Mouse (Mus musculus): ENCODE results near the gene Tmem132a. TPM values are rescaled to one million over a fixed set of nuclear protein-coding genes. Genes with fewer than 3 reads are reported as not detected.

The Tmem132a gene
- total and polyA plus RNA-seq, 3 experiments, result 10.7 to 12.0 (median 11.5) TPM

DNA sequence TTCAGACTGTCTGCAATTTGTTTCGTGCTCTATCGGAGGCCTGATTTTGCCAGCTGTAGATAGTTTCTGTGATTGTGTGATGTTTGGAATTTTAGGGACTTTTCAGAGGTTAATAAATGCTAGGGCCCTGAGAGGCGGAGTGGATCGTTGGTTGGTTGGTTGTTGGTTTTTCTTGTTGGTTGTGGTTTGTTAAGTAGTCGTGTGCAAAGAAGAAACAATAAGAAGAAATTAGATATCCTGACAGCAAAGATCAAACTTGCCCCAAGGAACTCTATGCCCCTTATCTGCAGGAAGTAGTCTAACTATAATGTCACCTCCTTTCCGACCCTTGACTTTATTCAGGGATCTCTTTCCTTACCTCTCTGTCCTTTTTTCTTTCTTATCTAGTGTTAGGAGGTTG is 58.3 kb downstream of the Tmem132a start:
- TF ChIP-seq EP300 (IDR thresholded peaks at IDR 0.05; ENCODE audit: insufficient read depth, low read depth, low read length), result no peak
- TF ChIP-seq POLR2A (IDR thresholded peaks at IDR 0.05; ENCODE audit: insufficient read depth, low read depth, low read length), result no peak
- no peak for TF ChIP-seq CTCF (IDR thresholded peaks at IDR 0.05)
- WGBS, result 69% methylated on average over 6 of the region's 6 CpGs
- H3K9ac ChIP-seq (ENCODE audit: low read depth, low read length), result no peak overlapping the region
- intact Hi-C loops (cut with DNase I), result no loop called here
- no peaks in the 10 kb centered on the region for H3K79me2 ChIP-seq (replicated peaks; ENCODE audit: control insufficient read depth, insufficient read depth, low read length)
- no peak for DNase-seq
- no peak overlapping the region for H3K27ac ChIP-seq
- no peak overlapping the region for H3K4me3 ChIP-seq
- no peaks in the 10 kb centered on the region for H3K36me3 ChIP-seq (ENCODE audit: control insufficient read depth, insufficient read depth, low read length)
- H3K4me1 ChIP-seq (ENCODE audit: control insufficient read depth, insufficient read depth, low read length), result no peaks in the 10 kb centered on the region
- no peaks in the 10 kb centered on the region for H3K27me3 ChIP-seq (ENCODE audit: control insufficient read depth, insufficient read depth, low read length)

DNA sequence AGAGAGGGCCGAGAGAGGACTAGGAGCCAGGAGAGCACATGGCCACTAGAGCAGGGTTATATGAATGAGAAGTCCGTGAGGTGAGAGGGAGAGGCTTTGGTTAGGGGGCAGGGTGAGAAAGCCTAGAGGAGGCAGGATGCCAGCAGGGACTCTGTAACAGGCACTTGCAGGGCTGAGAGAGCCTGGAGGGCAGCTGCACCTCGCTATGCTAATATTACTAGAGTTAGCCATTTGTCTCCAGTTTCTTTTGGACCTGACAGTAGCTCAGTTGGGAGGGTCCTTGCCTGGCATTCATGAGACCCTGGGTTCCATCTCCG is 59.6 kb downstream of the Tmem132a start:
- TF ChIP-seq CTCF (IDR thresholded peaks at IDR 0.05) (no peak), POLR2A (IDR thresholded peaks at IDR 0.05; ENCODE audit: insufficient read depth, low read depth, low read length) (no peak), EP300 (IDR thresholded peaks at IDR 0.05; ENCODE audit: insufficient read depth, low read depth, low read length) (no peak)
- DNase-seq, result no peak
- H3K36me3 ChIP-seq (ENCODE audit: control insufficient read depth, insufficient read depth, low read length), result no peaks in the 10 kb centered on the region
- no peak overlapping the region for H3K4me3 ChIP-seq
- no peaks in the 10 kb centered on the region for H3K27me3 ChIP-seq (ENCODE audit: control insufficient read depth, insufficient read depth, low read length)
- WGBS, result 66% methylated on average over 4 of the region's 4 CpGs
- intact Hi-C loops (cut with DNase I), result no loop called here
- H3K79me2 ChIP-seq (replicated peaks; ENCODE audit: control insufficient read depth, insufficient read depth, low read length), result no peaks in the 10 kb centered on the region
- no peaks in the 10 kb centered on the region for H3K4me1 ChIP-seq (ENCODE audit: control insufficient read depth, insufficient read depth, low read length)
- H3K27ac ChIP-seq, result no peak overlapping the region
- no peak overlapping the region for H3K9ac ChIP-seq (ENCODE audit: low read depth, low read length)

DNA sequence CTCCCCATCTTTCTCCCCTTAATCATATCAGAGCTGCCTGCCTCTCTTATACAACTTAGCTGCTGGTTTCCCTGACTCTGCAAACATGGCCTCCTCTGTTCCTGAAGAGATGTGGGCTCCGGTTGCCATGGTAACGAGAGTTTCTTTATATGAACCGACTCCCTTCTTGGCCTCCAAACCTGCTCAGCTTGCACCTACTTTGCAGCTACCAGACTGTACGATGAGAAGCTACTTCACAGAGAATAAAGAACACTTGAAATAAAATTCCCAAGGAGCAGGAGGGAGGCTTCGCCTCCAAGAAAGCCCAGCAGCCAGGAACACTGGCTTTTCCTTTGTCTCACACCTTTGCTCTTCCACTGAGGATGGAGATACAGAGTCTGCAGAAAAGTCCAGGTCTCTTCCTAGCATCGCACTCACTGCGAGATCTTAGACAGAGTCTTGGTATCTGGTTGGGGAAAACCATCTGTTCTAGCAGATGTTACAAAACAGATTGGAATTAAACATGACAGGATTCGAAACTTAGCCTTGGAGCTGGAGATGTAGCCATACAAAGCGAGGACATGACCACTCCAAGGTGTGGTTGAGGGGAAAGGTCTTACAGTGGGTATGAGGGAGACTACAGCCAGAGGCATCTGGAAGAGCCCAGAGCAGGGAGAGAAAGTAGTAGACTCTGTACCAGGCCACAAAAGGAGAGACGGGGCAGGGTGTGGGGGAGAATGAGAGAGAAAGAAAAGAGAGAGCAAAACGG is 60.1 kb downstream of the Tmem132a start:
- no peaks in the 10 kb centered on the region for H3K79me2 ChIP-seq (replicated peaks; ENCODE audit: control insufficient read depth, insufficient read depth, low read length)
- H3K27me3 ChIP-seq (ENCODE audit: control insufficient read depth, insufficient read depth, low read length), result no peaks in the 10 kb centered on the region
- no peaks in the 10 kb centered on the region for H3K36me3 ChIP-seq (ENCODE audit: control insufficient read depth, insufficient read depth, low read length)
- H3K9ac ChIP-seq (ENCODE audit: low read depth, low read length), result no peak overlapping the region
- intact Hi-C loops (cut with DNase I), result no loop called here
- no peak overlapping the region for H3K4me3 ChIP-seq
- TF ChIP-seq EP300 (IDR thresholded peaks at IDR 0.05; ENCODE audit: insufficient read depth, low read depth, low read length), result no peak
- no peak for TF ChIP-seq POLR2A (IDR thresholded peaks at IDR 0.05; ENCODE audit: insufficient read depth, low read depth, low read length)
- no peak for DNase-seq
- WGBS, result 83% methylated on average over 11 of the region's 11 CpGs
- H3K4me1 ChIP-seq (ENCODE audit: control insufficient read depth, insufficient read depth, low read length), result no peaks in the 10 kb centered on the region
- no peak overlapping the region for H3K27ac ChIP-seq

DNA sequence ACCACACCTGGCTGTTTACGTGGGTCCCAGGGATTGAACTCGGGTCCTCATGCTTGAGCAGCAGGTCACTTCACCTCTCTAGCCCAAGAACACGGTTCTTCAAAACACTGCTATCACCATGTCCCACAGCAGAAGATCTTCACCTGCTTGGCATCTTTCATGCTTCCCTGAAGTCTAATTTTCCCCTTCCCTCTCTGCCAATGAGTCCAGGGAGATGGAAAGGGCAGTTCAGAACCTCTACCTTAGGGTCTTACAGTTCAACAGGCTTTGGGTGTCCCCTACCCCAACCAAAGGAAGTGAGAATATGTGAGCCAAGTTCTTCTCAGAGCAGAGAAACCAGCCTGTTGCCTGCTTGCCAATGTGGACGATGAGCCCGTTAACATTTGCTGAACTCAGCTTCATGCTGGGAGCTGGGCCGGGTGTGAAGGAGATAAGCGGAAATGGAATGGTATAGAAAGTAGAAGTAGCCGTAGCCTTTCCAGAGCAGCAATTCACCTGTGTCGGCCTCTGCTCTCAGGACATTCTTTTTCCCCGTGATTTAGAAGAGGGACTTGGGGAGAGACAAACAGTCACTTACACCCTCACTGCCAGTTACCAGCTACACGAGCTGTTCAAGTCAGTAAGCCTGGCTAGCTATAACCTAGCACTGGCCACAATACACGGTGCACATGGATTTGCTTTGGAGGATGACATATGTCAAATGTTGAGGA is 61.1 kb downstream of the Tmem132a start:
- Histone ChIP-seq H3K27me3 (ENCODE audit: control insufficient read depth, insufficient read depth, low read length) (no peaks in the 10 kb centered on the region), H3K4me1 (ENCODE audit: control insufficient read depth, insufficient read depth, low read length) (no peaks in the 10 kb centered on the region), H3K9ac (ENCODE audit: low read depth, low read length) (no peak overlapping the region), H3K79me2 (replicated peaks; ENCODE audit: control insufficient read depth, insufficient read depth, low read length) (no peaks in the 10 kb centered on the region), H3K27ac (no peak overlapping the region), H3K36me3 (ENCODE audit: control insufficient read depth, insufficient read depth, low read length) (no peaks in the 10 kb centered on the region), H3K4me3 (no peak overlapping the region)
- intact Hi-C loops (cut with DNase I), result no loop called here
- 70% methylated on average over 12 of the region's 12 CpGs for WGBS
- no peak for DNase-seq
- TF ChIP-seq POLR2A (IDR thresholded peaks at IDR 0.05; ENCODE audit: insufficient read depth, low read depth, low read length), result no peak
- no peak for TF ChIP-seq EP300 (IDR thresholded peaks at IDR 0.05; ENCODE audit: insufficient read depth, low read depth, low read length)
- no peak for TF ChIP-seq CTCF (IDR thresholded peaks at IDR 0.05)

Other genes starting within 250 kb of the Tmem132a start
- gene Vwce, start 235.7 kb downstream of the Tmem132a start, total RNA-seq (2021), result not detected
- not detected in 2 replicates for gene Vwce, start 235.7 kb downstream of the Tmem132a start, polyA plus RNA-seq (2012; rRNA removed)
- gene Pga5, start 191.9 kb downstream of the Tmem132a start, total RNA-seq (2021), result not detected
- gene Pga5, start 191.9 kb downstream of the Tmem132a start, polyA plus RNA-seq (2012; rRNA removed), result not detected in 2 replicates
- gene Vps37c, start 181.2 kb downstream of the Tmem132a start, total RNA-seq (2021), result 10 to 100 TPM; 18.6 to 20.7 TPM
- 23.7 and 24.6 TPM in 2 replicates for gene Vps37c, start 181.2 kb downstream of the Tmem132a start, polyA plus RNA-seq (2012; rRNA removed)
- gene Cd5, start 130.9 kb downstream of the Tmem132a start, total RNA-seq (2021), result under 1 TPM; 0.11 to 0.26 TPM
- 0.35 and 0.80 TPM in 2 replicates for gene Cd5, start 130.9 kb downstream of the Tmem132a start, polyA plus RNA-seq (2012; rRNA removed)
- gene Cd6, start 39.9 kb downstream of the Tmem132a start, total RNA-seq (2021), result under 1 TPM in 1 of 2 experiments, not detected in 1; 0.07 TPM
- gene Cd6, start 39.9 kb downstream of the Tmem132a start, polyA plus RNA-seq (2012; rRNA removed), result 0.44 and 0.76 TPM in 2 replicates
- gene Slc15a3, start 30.2 kb downstream of the Tmem132a start, total RNA-seq (2021), result 1 to 10 TPM; 2.1 to 2.3 TPM
- gene Slc15a3, start 30.2 kb downstream of the Tmem132a start, polyA plus RNA-seq (2012; rRNA removed), result 3.9 and 4.9 TPM in 2 replicates
- 100 to 1,000 TPM; 101 to 109 TPM for gene Tmem109, start 12.1 kb upstream of the Tmem132a start, total RNA-seq (2021)
- 160 and 196 TPM in 2 replicates for gene Tmem109, start 12.1 kb upstream of the Tmem132a start, polyA plus RNA-seq (2012; rRNA removed)
- 100 to 1,000 TPM; 216 to 243 TPM for gene Prpf19, start 25.3 kb upstream of the Tmem132a start, total RNA-seq (2021)
- gene Prpf19, start 25.3 kb upstream of the Tmem132a start, polyA plus RNA-seq (2012; rRNA removed), result 432 and 512 TPM in 2 replicates
- not detected for gene Zp1, start 50.7 kb upstream of the Tmem132a start, total RNA-seq (2021)
- not detected in 2 replicates for gene Zp1, start 50.7 kb upstream of the Tmem132a start, polyA plus RNA-seq (2012; rRNA removed)
- not detected for gene Ptgdr2, start 67.2 kb upstream of the Tmem132a start, total RNA-seq (2021)
- gene Ptgdr2, start 67.2 kb upstream of the Tmem132a start, polyA plus RNA-seq (2012; rRNA removed), result 0.09 and 0.10 TPM in 2 replicates
- 1 to 10 TPM; 6.9 to 7.1 TPM for gene Ccdc86, start 79.3 kb upstream of the Tmem132a start, total RNA-seq (2021)
- gene Ccdc86, start 79.3 kb upstream of the Tmem132a start, polyA plus RNA-seq (2012; rRNA removed), result 3.0 and 3.1 TPM in 2 replicates
- gene Ms4a10, start 104.7 kb upstream of the Tmem132a start, total RNA-seq (2021), result not detected
- gene Ms4a10, start 104.7 kb upstream of the Tmem132a start, polyA plus RNA-seq (2012; rRNA removed), result not detected in 2 replicates
- not detected for gene Ms4a15, start 123.3 kb upstream of the Tmem132a start, total RNA-seq (2021)
- not detected in 2 replicates for gene Ms4a15, start 123.3 kb upstream of the Tmem132a start, polyA plus RNA-seq (2012; rRNA removed)
- gene Ms4a18, start 148.1 kb upstream of the Tmem132a start, total RNA-seq (2021), result not detected
- gene Ms4a18, start 148.1 kb upstream of the Tmem132a start, polyA plus RNA-seq (2012; rRNA removed), result not detected in 2 replicates
- gene Ms4a8a, start 211.2 kb upstream of the Tmem132a start, total RNA-seq (2021), result 1 to 10 TPM; 2.2 to 2.4 TPM
- 1.1 and 1.7 TPM in 2 replicates for gene Ms4a8a, start 211.2 kb upstream of the Tmem132a start, polyA plus RNA-seq (2012; rRNA removed)